Mouse (Mus musculus): ENCODE data around the gene Nt5dc3.

- TF ChIP-seq POLR2A (IDR thresholded peaks at IDR 0.05; ENCODE audit: insufficient read length, low read depth) (no peak), POLR2AphosphoS2 (IDR thresholded peaks at IDR 0.05; ENCODE audit: insufficient read length, low read depth) (no peak), CEBPB (IDR thresholded peaks at IDR 0.05; ENCODE audit: insufficient read depth, poor library complexity, severe bottlenecking) (no peak)
Measured at GRCm38 (mm10) chr10:86836784-86837183, 58.0 kb downstream of the Nt5dc3 start.
